Mouse (Mus musculus): ENCODE measurements at regions not wholly inside any gene's neighbourhood (a gene's known extent, or its start where the extent isn't known, plus 50 kb on each side); places are given as distances from the start of the nearest gene placed in this dataset.

GRCm38 (mm10) chr16:5651002-5651401 lies 234.2 kb upstream of the Rbfox1 start:
- H3K4me2 ChIP-seq, result no peak overlapping the region
- no peak overlapping the region for H3K4me3 ChIP-seq (ENCODE audit: low read depth, low read length)
- H3K27me3 ChIP-seq (ENCODE audit: control insufficient read depth, insufficient read depth, low read length), result no peaks in the 10 kb centered on the region
- no peak overlapping the region for H3K27ac ChIP-seq (ENCODE audit: low read depth, low read length)
- no peaks in the 10 kb centered on the region for H3K9me3 ChIP-seq (replicated peaks; ENCODE audit: control insufficient read depth, low read length)
- no peak for ATAC-seq (replicated peaks; ENCODE audit: insufficient number of reproducible peaks, low FRiP score, low TSS enrichment)
- H3K4me1 ChIP-seq (ENCODE audit: control insufficient read depth, insufficient read depth, low read length), result no peaks in the 10 kb centered on the region
- 50% methylated on average over 4 of the region's 4 CpGs for WGBS (ENCODE audit: insufficient replicate concordance)
- H3K36me3 ChIP-seq (ENCODE audit: control insufficient read depth, insufficient read depth, low read length), result no peaks in the 10 kb centered on the region
- H3K9ac ChIP-seq (ENCODE audit: low read depth, low read length), result no peak overlapping the region

- H3K27ac ChIP-seq (ENCODE audit: low read depth, low read length), result no peak overlapping the region
- no peaks in the 10 kb centered on the region for H3K36me3 ChIP-seq (ENCODE audit: control insufficient read depth, insufficient read depth, low read length)
Observed at GRCm38 (mm10) chr16:5639956-5640355, 245.2 kb upstream of the Rbfox1 start.

GRCm38 (mm10) chr16:5629996-5630395 lies 255.2 kb upstream of the Rbfox1 start:
- ATAC-seq (replicated peaks; ENCODE audit: insufficient number of reproducible peaks, low FRiP score, low TSS enrichment), result no peak
- Histone ChIP-seq H3K36me3 (ENCODE audit: control insufficient read depth, insufficient read depth, low read length) (no peaks in the 10 kb centered on the region), H3K9ac (ENCODE audit: low read depth, low read length) (no peak overlapping the region), H3K27ac (ENCODE audit: low read depth, low read length) (no peak overlapping the region), H3K4me2 (no peak overlapping the region), H3K9me3 (replicated peaks; ENCODE audit: control insufficient read depth, low read length) (no peaks in the 10 kb centered on the region), H3K27me3 (ENCODE audit: control insufficient read depth, insufficient read depth, low read length) (no peaks in the 10 kb centered on the region), H3K4me1 (ENCODE audit: control insufficient read depth, insufficient read depth, low read length) (no peaks in the 10 kb centered on the region), H3K4me3 (ENCODE audit: low read depth, low read length) (no peak overlapping the region)
- 71% methylated on average over 3 of the region's 3 CpGs for WGBS (ENCODE audit: insufficient replicate concordance)

More at GRCm38 (mm10) chr16:5639956-5640355, 245.2 kb upstream of the Rbfox1 start:
- no peaks in the 10 kb centered on the region for H3K27me3 ChIP-seq (ENCODE audit: control insufficient read depth, insufficient read depth, low read length)
- no peak for ATAC-seq (replicated peaks; ENCODE audit: insufficient number of reproducible peaks, low FRiP score, low TSS enrichment)
- no peaks in the 10 kb centered on the region for H3K4me1 ChIP-seq (ENCODE audit: control insufficient read depth, insufficient read depth, low read length)
- no peak overlapping the region for H3K4me3 ChIP-seq (ENCODE audit: low read depth, low read length)
- no peaks in the 10 kb centered on the region for H3K9me3 ChIP-seq (replicated peaks; ENCODE audit: control insufficient read depth, low read length)
- no peak overlapping the region for H3K4me2 ChIP-seq
- 74% methylated on average over 5 of the region's 5 CpGs for WGBS (ENCODE audit: insufficient replicate concordance)
- H3K9ac ChIP-seq (ENCODE audit: low read depth, low read length), result no peak overlapping the region

- Histone ChIP-seq H3K36me3 (ENCODE audit: control insufficient read depth, insufficient read depth, low read length) (no peaks in the 10 kb centered on the region), H3K4me3 (ENCODE audit: low read depth, low read length) (no peak overlapping the region), H3K4me1 (ENCODE audit: control insufficient read depth, insufficient read depth, low read length) (no peaks in the 10 kb centered on the region), H3K27me3 (ENCODE audit: control insufficient read depth, insufficient read depth, low read length) (no peaks in the 10 kb centered on the region), H3K9me3 (replicated peaks; ENCODE audit: control insufficient read depth, low read length) (no peaks in the 10 kb centered on the region), H3K4me2 (no peak overlapping the region), H3K9ac (ENCODE audit: low read depth, low read length) (no peak overlapping the region), H3K27ac (ENCODE audit: low read depth, low read length) (no peak overlapping the region)
- WGBS (ENCODE audit: insufficient replicate concordance), result 72% methylated on average over 4 of the region's 4 CpGs
- ATAC-seq (replicated peaks; ENCODE audit: insufficient number of reproducible peaks, low FRiP score, low TSS enrichment), result no peak
Observed at GRCm38 (mm10) chr16:5627910-5628309, 257.2 kb upstream of the Rbfox1 start.

GRCm38 (mm10) chr16:5627117-5627909 lies 257.8 kb upstream of the Rbfox1 start:
- Histone ChIP-seq H3K27ac (ENCODE audit: low read depth, low read length) (no peak overlapping the region), H3K9ac (ENCODE audit: low read depth, low read length) (no peak overlapping the region), H3K27me3 (ENCODE audit: control insufficient read depth, insufficient read depth, low read length) (no peaks in the 10 kb centered on the region), H3K4me1 (ENCODE audit: control insufficient read depth, insufficient read depth, low read length) (no peaks in the 10 kb centered on the region), H3K4me2 (no peak overlapping the region), H3K36me3 (ENCODE audit: control insufficient read depth, insufficient read depth, low read length) (no peaks in the 10 kb centered on the region), H3K4me3 (ENCODE audit: low read depth, low read length) (no peak overlapping the region), H3K9me3 (replicated peaks; ENCODE audit: control insufficient read depth, low read length) (no peaks in the 10 kb centered on the region)
- ATAC-seq (replicated peaks; ENCODE audit: insufficient number of reproducible peaks, low FRiP score, low TSS enrichment), result no peak
- 43% methylated on average over 5 of the region's 5 CpGs for WGBS (ENCODE audit: insufficient replicate concordance)

GRCm38 (mm10) chr16:5625159-5625558 lies 260.0 kb upstream of the Rbfox1 start:
- no peak for ATAC-seq (replicated peaks; ENCODE audit: insufficient number of reproducible peaks, low FRiP score, low TSS enrichment)
- H3K9me3 ChIP-seq (replicated peaks; ENCODE audit: control insufficient read depth, low read length), result no peaks in the 10 kb centered on the region
- 50% methylated on average over 3 of the region's 3 CpGs for WGBS (ENCODE audit: insufficient replicate concordance)
- H3K4me2 ChIP-seq, result no peak overlapping the region
- H3K9ac ChIP-seq (ENCODE audit: low read depth, low read length), result no peak overlapping the region
- no peaks in the 10 kb centered on the region for H3K27me3 ChIP-seq (ENCODE audit: control insufficient read depth, insufficient read depth, low read length)
- H3K36me3 ChIP-seq (ENCODE audit: control insufficient read depth, insufficient read depth, low read length), result no peaks in the 10 kb centered on the region
- no peaks in the 10 kb centered on the region for H3K4me1 ChIP-seq (ENCODE audit: control insufficient read depth, insufficient read depth, low read length)
- H3K4me3 ChIP-seq (ENCODE audit: low read depth, low read length), result no peak overlapping the region
- no peak overlapping the region for H3K27ac ChIP-seq (ENCODE audit: low read depth, low read length)

GRCm38 (mm10) chr16:5620566-5620965 lies 264.6 kb upstream of the Rbfox1 start:
- Histone ChIP-seq H3K9me3 (replicated peaks; ENCODE audit: control insufficient read depth, low read length) (no peaks in the 10 kb centered on the region), H3K36me3 (ENCODE audit: control insufficient read depth, insufficient read depth, low read length) (no peaks in the 10 kb centered on the region), H3K27me3 (ENCODE audit: control insufficient read depth, insufficient read depth, low read length) (no peaks in the 10 kb centered on the region), H3K27ac (ENCODE audit: low read depth, low read length) (no peak overlapping the region), H3K4me3 (ENCODE audit: low read depth, low read length) (no peak overlapping the region), H3K9ac (ENCODE audit: low read depth, low read length) (no peak overlapping the region), H3K4me1 (ENCODE audit: control insufficient read depth, insufficient read depth, low read length) (no peaks in the 10 kb centered on the region), H3K4me2 (no peak overlapping the region)
- 73% methylated on average over 3 of the region's 3 CpGs for WGBS (ENCODE audit: insufficient replicate concordance)
- no peak for ATAC-seq (replicated peaks; ENCODE audit: insufficient number of reproducible peaks, low FRiP score, low TSS enrichment)

GRCm38 (mm10) chr16:5616356-5616755 lies 268.8 kb upstream of the Rbfox1 start:
- Histone ChIP-seq H3K9ac (ENCODE audit: low read depth, low read length) (no peak overlapping the region), H3K36me3 (ENCODE audit: control insufficient read depth, insufficient read depth, low read length) (no peaks in the 10 kb centered on the region), H3K4me3 (ENCODE audit: low read depth, low read length) (no peak overlapping the region), H3K27ac (ENCODE audit: low read depth, low read length) (no peak overlapping the region), H3K4me1 (ENCODE audit: control insufficient read depth, insufficient read depth, low read length) (no peaks in the 10 kb centered on the region), H3K4me2 (no peak overlapping the region), H3K27me3 (ENCODE audit: control insufficient read depth, insufficient read depth, low read length) (no peaks in the 10 kb centered on the region), H3K9me3 (replicated peaks; ENCODE audit: control insufficient read depth, low read length) (no peaks in the 10 kb centered on the region)
- 59% methylated on average over 5 of the region's 5 CpGs for WGBS (ENCODE audit: insufficient replicate concordance)
- ATAC-seq (replicated peaks; ENCODE audit: insufficient number of reproducible peaks, low FRiP score, low TSS enrichment), result no peak

GRCm38 (mm10) chr16:5595359-5595758 lies 289.8 kb upstream of the Rbfox1 start:
- H3K27ac ChIP-seq (ENCODE audit: low read depth, low read length), result no peak overlapping the region
- H3K4me3 ChIP-seq (ENCODE audit: low read depth, low read length), result no peak overlapping the region
- no peaks in the 10 kb centered on the region for H3K9me3 ChIP-seq (replicated peaks; ENCODE audit: control insufficient read depth, low read length)
- 81% methylated on average over 6 of the region's 6 CpGs for WGBS (ENCODE audit: insufficient replicate concordance)
- no peak for ATAC-seq (replicated peaks; ENCODE audit: insufficient number of reproducible peaks, low FRiP score, low TSS enrichment)
- no peaks in the 10 kb centered on the region for H3K36me3 ChIP-seq (ENCODE audit: control insufficient read depth, insufficient read depth, low read length)
- no peaks in the 10 kb centered on the region for H3K4me1 ChIP-seq (ENCODE audit: control insufficient read depth, insufficient read depth, low read length)
- H3K27me3 ChIP-seq (ENCODE audit: control insufficient read depth, insufficient read depth, low read length), result no peaks in the 10 kb centered on the region
- H3K9ac ChIP-seq (ENCODE audit: low read depth, low read length), result no peak overlapping the region
- no peak overlapping the region for H3K4me2 ChIP-seq
